Mouse (Mus musculus): ENCODE results near the gene Fxyd4.

DNA sequence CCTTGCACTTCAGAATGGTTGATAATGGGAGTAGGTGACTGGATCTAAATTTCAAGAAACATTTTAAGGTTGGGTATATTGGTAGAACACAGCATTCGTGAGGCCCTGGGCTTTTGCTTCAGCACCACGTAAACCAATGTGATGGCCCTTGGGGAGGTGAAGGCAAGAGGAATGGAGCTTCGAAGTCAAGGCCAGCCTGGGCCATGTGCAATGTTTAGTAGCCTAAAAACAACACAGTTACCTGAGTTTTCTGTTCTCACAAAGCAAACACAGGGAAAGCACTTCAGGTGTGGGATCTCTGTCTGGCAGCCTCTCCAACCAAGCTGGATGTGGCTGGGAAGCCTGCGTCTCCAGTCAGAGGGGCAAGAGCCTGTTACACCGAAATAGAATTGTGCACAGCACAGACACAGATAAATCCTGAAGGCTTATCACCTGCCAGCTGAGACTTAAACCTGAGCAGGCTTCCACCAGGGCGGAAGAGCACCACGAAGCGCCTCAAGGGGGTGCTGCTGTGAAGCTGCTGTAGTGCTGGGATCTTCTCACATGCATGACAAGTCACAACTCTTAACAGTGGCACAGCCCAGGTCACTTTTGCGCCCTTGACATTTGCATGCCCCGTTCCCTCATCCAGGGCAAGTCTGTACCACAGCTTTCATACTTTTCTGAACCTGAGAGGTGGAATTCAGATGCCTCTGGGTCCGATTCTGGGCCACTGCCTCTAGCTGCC lies 5.0 kb downstream of the Fxyd4 start:
- TF ChIP-seq POLR2A (IDR thresholded peaks at IDR 0.05; ENCODE audit: borderline replicate concordance, insufficient read depth, low read length) (no peak), CTCF (IDR thresholded peaks at IDR 0.05; ENCODE audit: borderline replicate concordance, insufficient read depth, low read depth, low read length) (peak; percentile 69)
